Mouse (Mus musculus) neural tube, embryonic 13.5 days (tissue): Measurements from ENCODE around the gene Coa7. TPM values are rescaled to one million over a fixed set of nuclear protein-coding genes. Genes with fewer than 3 reads are reported as not detected.

Experiments
- ATAC-seq: fragments of 200-750 bp; cut with Nextera tagmentation; 2 replicates; pipeline ENCODE4 v1.8.0; 2017; ENCODE audit warnings: low read depth, mild to moderate bottlenecking, moderate TSS enrichment, moderate library complexity
- H3K27ac ChIP-seq: fragments of 300-500 bp; sonication (generic); replicated peaks from 2 replicates; pipeline ENCODE4 v1.5.1; 2015; ENCODE audit warnings: moderate library complexity, mild to moderate bottlenecking, inconsistent platforms
- H3K27me3 ChIP-seq: fragments of 300-500 bp; sonication (generic); 2 replicates; pipeline ENCODE4 v1.6.1; 2015; ENCODE audit warnings: mild to moderate bottlenecking, inconsistent platforms
- H3K36me3 ChIP-seq: fragments of 300-500 bp; sonication (generic); 2 replicates; pipeline ENCODE4 v1.6.1; 2015; ENCODE audit warnings: mild to moderate bottlenecking, inconsistent platforms
- H3K4me1 ChIP-seq: fragments of 300-500 bp; sonication (generic); replicated peaks from 2 replicates; pipeline ENCODE4 v1.6.1; 2015; ENCODE audit warnings: inconsistent platforms
- H3K4me2 ChIP-seq: fragments of 300-500 bp; sonication (generic); 2 replicates; pipeline ENCODE4 v1.6.1; 2015; ENCODE audit warnings: inconsistent platforms, mild to moderate bottlenecking, moderate library complexity
- H3K4me3 ChIP-seq: fragments of 300-500 bp; sonication (generic); 2 replicates; pipeline ENCODE4 v1.5.1; 2015; ENCODE audit warnings: mild to moderate bottlenecking, inconsistent platforms
- H3K9ac ChIP-seq: fragments of 300-500 bp; sonication (generic); 2 replicates; pipeline ENCODE4 v1.6.1; 2015; ENCODE audit warnings: moderate library complexity, mild to moderate bottlenecking, inconsistent platforms
- H3K9me3 ChIP-seq: fragments of 300-500 bp; sonication (generic); 2 replicates; pipeline ENCODE4 v1.6.1; 2016; ENCODE audit warnings: inconsistent platforms
- WGBS: fragments of 180-500 bp; shearing (Covaris S2); methylation state at CpG from one replicate; pipeline ENCODE4 v1.1.7; 2015; 5-methylcytosine and 5-hydroxymethylcytosine counted together
- polyA plus RNA-seq: library from polyadenylated mRNA; unstranded; fragments of >200 nt; fragmentation: Nextera tagmentation; extraction: Ambion mirVana; gene quantifications from 2 replicates; pipeline ENCODE4 v1.2.1, GENCODE M21; 2015

The Coa7 gene
- polyA plus RNA-seq, 1 experiment from 2014 or later: 46.8 TPM

- Histone ChIP-seq H3K4me3 (no peak overlapping the region), H3K9ac (no peak overlapping the region), H3K4me2 (no peak overlapping the region), H3K4me1 (peaks cover 4% of the 10 kb centered on the region), H3K36me3 (no peaks in the 10 kb centered on the region), H3K27ac (no peak overlapping the region), H3K27me3 (no peaks in the 10 kb centered on the region), H3K9me3 (no peaks in the 10 kb centered on the region)
- ATAC-seq: no peak
- WGBS: 60% methylated on average over 5 of the region's 5 CpGs
Measured at GRCm38 (mm10) chr4:108323588-108323987, 4.4 kb upstream of the Coa7 start.

GRCm38 (mm10) chr4:108327071-108327579, 815 bp upstream of the Coa7 start:
- Histone ChIP-seq H3K4me2 (peak overlapping the region; percentile 65), H3K27ac (peak overlapping the region; percentile 93), H3K27me3 (no peaks in the 10 kb centered on the region), H3K9ac (peak overlapping the region; percentile 73), H3K4me3 (peak overlapping the region; percentile 56), H3K36me3 (peaks cover 9% of the 10 kb centered on the region), H3K9me3 (no peaks in the 10 kb centered on the region), H3K4me1 (peaks cover 10% of the 10 kb centered on the region)
- peak; percentile 38 for ATAC-seq
- 33% methylated on average over 6 of the region's 6 CpGs for WGBS

DNA sequence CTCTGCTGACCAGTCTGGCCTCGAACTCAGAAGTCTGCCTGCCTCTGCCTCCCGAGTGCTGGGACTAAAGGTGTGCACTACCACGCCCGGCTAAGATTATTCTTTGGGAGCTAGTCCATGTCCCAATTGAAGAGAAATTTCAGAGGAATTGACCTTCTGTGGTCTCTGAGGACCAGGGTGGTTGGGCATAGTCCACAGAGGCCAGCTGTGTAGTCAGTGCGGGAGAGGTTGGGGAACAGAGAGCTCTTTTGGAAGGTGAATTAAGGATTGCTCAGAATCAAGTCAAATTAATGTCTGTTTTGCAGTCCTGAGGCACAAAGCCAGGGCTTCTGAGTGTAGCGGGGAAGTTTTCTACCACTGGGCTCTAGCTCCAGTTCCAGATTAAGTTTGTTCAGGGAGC, 1.9 kb downstream of the Coa7 start:
- peaks cover 10% of the 10 kb centered on the region for H3K4me1 ChIP-seq
- WGBS: 91% methylated on average over 6 of the region's 6 CpGs
- ATAC-seq: no peak

DNA sequence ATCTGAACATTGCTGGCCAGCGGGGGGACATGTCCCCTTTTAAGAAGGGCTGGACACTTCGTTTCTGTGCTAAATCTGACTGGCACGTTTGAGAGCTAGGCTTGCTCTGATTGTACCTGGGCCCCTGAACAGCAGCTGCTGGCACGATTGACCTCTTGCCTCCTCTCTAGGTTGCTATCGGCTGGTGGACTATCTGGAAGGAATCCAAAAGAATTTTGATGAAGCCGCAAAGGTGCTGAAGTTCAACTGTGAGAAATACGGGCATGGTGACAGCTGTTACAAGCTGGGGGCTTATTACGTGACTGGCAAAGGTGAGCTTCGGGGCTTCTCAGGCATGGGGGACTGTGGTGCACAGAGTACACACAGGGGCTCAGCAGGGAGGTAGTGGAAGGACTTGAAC, 4.1 kb downstream of the Coa7 start:
- H3K9ac ChIP-seq: no peak overlapping the region
- no peaks in the 10 kb centered on the region for H3K27me3 ChIP-seq
- H3K4me3 ChIP-seq: no peak overlapping the region
- no peak overlapping the region for H3K27ac ChIP-seq
- 90% methylated on average over 9 of the region's 9 CpGs for WGBS
- H3K36me3 ChIP-seq: peaks cover 51% of the 10 kb centered on the region
- no peaks in the 10 kb centered on the region for H3K9me3 ChIP-seq
- H3K4me1 ChIP-seq: peaks cover 10% of the 10 kb centered on the region
- no peak overlapping the region for H3K4me2 ChIP-seq
- ATAC-seq: no peak

More for the DNA sequence above, 1.9 kb downstream of the Coa7 start:
- Histone ChIP-seq H3K9ac (no peak overlapping the region), H3K27me3 (no peaks in the 10 kb centered on the region), H3K9me3 (no peaks in the 10 kb centered on the region), H3K27ac (no peak overlapping the region), H3K4me2 (no peak overlapping the region), H3K36me3 (peaks cover 31% of the 10 kb centered on the region), H3K4me3 (no peak overlapping the region)

DNA sequence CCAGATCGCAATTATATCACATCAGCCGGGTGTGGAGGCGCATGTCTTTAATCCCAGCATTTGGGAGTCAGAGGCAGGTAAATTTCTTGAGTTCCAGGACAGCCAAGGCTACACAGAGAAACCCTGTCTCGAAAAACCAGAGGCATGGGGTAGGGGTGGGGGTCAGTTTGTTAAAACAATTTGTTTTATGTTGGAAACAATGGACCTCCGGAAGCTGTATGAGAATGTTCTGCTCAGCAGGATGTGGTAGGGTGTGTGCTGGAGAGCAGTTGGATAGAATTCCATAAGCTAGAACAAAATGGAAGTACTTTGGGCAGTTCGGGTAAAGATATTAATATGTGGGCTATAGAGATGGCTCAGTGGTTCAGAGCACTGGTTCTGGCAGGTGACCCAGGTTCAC, 7.5 kb downstream of the Coa7 start:
- Histone ChIP-seq H3K4me3 (no peak overlapping the region), H3K36me3 (peaks cover 70% of the 10 kb centered on the region), H3K27ac (no peak overlapping the region), H3K9ac (no peak overlapping the region), H3K4me1 (peaks cover 11% of the 10 kb centered on the region), H3K27me3 (no peaks in the 10 kb centered on the region), H3K4me2 (no peak overlapping the region), H3K9me3 (no peaks in the 10 kb centered on the region)
- WGBS: 88% methylated on average over 6 of the region's 6 CpGs
- ATAC-seq: no peak

- H3K4me1 ChIP-seq: peaks cover 11% of the 10 kb centered on the region
- H3K27me3 ChIP-seq: no peaks in the 10 kb centered on the region
- H3K4me3 ChIP-seq: no peak overlapping the region
- H3K36me3 ChIP-seq: peaks cover 66% of the 10 kb centered on the region
- WGBS: 76% methylated on average over 2 of the region's 2 CpGs
- no peak overlapping the region for H3K27ac ChIP-seq
- H3K9me3 ChIP-seq: no peaks in the 10 kb centered on the region
- no peak overlapping the region for H3K9ac ChIP-seq
- H3K4me2 ChIP-seq: no peak overlapping the region
- no peak for ATAC-seq
Measured at GRCm38 (mm10) chr4:108336765-108337164, 8.8 kb downstream of the Coa7 start.

GRCm38 (mm10) chr4:108337817-108338216, 9.9 kb downstream of the Coa7 start:
- Histone ChIP-seq H3K4me1 (peaks cover 11% of the 10 kb centered on the region), H3K27ac (no peak overlapping the region), H3K4me3 (no peak overlapping the region), H3K9me3 (no peaks in the 10 kb centered on the region), H3K27me3 (no peaks in the 10 kb centered on the region), H3K9ac (0 out of 2 replicates have a peak overlapping the region, but pooled peaks have one; percentile 17), H3K4me2 (no peak overlapping the region), H3K36me3 (peaks cover 57% of the 10 kb centered on the region)
- WGBS: 32% methylated on average over 3 of the region's 3 CpGs
- no peak for ATAC-seq

- WGBS: 60% methylated on average over 9 of the region's 9 CpGs
- no peak overlapping the region for H3K4me2 ChIP-seq
- peaks cover 11% of the 10 kb centered on the region for H3K4me1 ChIP-seq
- H3K4me3 ChIP-seq: no peak overlapping the region
- 0 out of 2 replicates have a peak overlapping the region, but pooled peaks have one; percentile 17 for H3K9ac ChIP-seq
- no peaks in the 10 kb centered on the region for H3K27me3 ChIP-seq
- H3K9me3 ChIP-seq: no peaks in the 10 kb centered on the region
- no peak for ATAC-seq
- peaks cover 52% of the 10 kb centered on the region for H3K36me3 ChIP-seq
- H3K27ac ChIP-seq: no peak overlapping the region
Measured at GRCm38 (mm10) chr4:108338321-108338733, 10.4 kb downstream of the Coa7 start.

- 62% methylated on average over 10 of the region's 10 CpGs for WGBS
- no peak overlapping the region for H3K9ac ChIP-seq
- peaks cover 11% of the 10 kb centered on the region for H3K4me1 ChIP-seq
- H3K9me3 ChIP-seq: no peaks in the 10 kb centered on the region
- peaks cover 49% of the 10 kb centered on the region for H3K36me3 ChIP-seq
- peak; percentile 48; the same call in 1 of the 2 replicates for ATAC-seq
- H3K27me3 ChIP-seq: no peaks in the 10 kb centered on the region
- H3K4me3 ChIP-seq: no peak overlapping the region
- 0 out of 2 replicates have a peak overlapping the region, but pooled peaks have one; percentile 23 for H3K27ac ChIP-seq
- no peak overlapping the region for H3K4me2 ChIP-seq
Measured at GRCm38 (mm10) chr4:108338811-108339210, 10.9 kb downstream of the Coa7 start.

DNA sequence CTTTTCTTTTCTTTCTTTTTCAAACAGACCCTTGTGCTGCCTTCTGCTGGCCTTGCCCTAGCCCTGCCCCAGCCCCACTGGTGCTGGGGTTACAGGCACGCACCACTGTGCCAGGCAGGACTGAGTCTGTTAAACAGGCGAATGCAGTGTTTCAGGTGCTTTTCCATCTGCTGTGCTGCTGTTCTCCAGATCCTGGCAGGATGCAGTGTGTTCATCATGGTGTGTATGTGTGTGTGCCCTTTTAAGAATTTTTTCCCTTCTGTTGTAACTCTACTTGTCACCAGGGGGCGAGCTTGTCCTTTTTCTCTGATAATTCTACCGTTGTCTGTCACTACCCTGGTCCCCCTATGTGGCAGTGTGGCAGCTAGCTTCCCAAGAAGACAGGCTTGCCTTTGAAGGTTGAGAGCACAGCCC, 11.3 kb downstream of the Coa7 start:
- H3K4me3 ChIP-seq: no peak overlapping the region
- H3K4me2 ChIP-seq: no peak overlapping the region
- H3K36me3 ChIP-seq: peaks cover 46% of the 10 kb centered on the region
- H3K27ac ChIP-seq: 0 out of 2 replicates have a peak overlapping the region, but pooled peaks have one; percentile 23
- H3K4me1 ChIP-seq: peaks cover 13% of the 10 kb centered on the region
- no peaks in the 10 kb centered on the region for H3K9me3 ChIP-seq
- WGBS: 19% methylated on average over 4 of the region's 4 CpGs
- peak; percentile 80 for ATAC-seq
- H3K9ac ChIP-seq: no peak overlapping the region
- no peaks in the 10 kb centered on the region for H3K27me3 ChIP-seq

DNA sequence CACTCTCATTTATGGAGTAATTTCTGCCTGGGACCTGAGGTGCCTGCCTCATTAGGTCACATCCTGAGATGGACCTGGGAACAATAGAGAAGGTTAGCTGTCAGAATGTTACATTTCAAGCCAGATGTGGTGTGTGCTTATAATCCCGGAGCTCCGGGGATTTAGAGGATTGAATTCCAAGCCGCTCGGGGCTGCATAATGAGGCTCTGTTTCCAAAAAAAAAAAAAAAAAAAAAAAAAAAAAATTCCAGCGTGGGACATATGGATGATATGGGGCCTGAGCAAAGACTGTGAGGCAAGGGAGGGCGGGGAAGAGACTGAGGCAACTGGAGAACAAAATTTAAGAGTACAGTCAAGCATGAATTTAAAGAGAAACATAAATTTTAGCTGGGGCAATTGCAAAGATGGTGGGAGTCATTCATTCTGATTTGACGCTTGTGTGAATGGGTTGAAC, 16.7 kb downstream of the Coa7 start:
- H3K4me3 ChIP-seq: no peak overlapping the region
- 12% methylated on average over 7 of the region's 7 CpGs for WGBS
- H3K36me3 ChIP-seq: peaks cover 5% of the 10 kb centered on the region; the same call in 1 of the 2 replicates
- H3K4me2 ChIP-seq: no peak overlapping the region
- H3K9ac ChIP-seq: no peak overlapping the region
- ATAC-seq: peak; percentile 49; the same call in 1 of the 2 replicates
- no peaks in the 10 kb centered on the region for H3K27me3 ChIP-seq
- no peaks in the 10 kb centered on the region for H3K9me3 ChIP-seq
- H3K4me1 ChIP-seq: peaks cover 35% of the 10 kb centered on the region
- H3K27ac ChIP-seq: peak overlapping the region; percentile 72

- H3K4me2 ChIP-seq: no peak overlapping the region
- peaks cover 44% of the 10 kb centered on the region for H3K4me1 ChIP-seq
- H3K4me3 ChIP-seq: no peak overlapping the region
- H3K27me3 ChIP-seq: no peaks in the 10 kb centered on the region
- H3K9ac ChIP-seq: no peak overlapping the region
- ATAC-seq: no peak
- H3K9me3 ChIP-seq: no peaks in the 10 kb centered on the region
- peak overlapping the region; percentile 24; the same call in 1 of the 2 replicates for H3K27ac ChIP-seq
- no peaks in the 10 kb centered on the region for H3K36me3 ChIP-seq
- 19% methylated on average over 5 of the region's 5 CpGs for WGBS
Measured at GRCm38 (mm10) chr4:108345826-108346225, 17.9 kb downstream of the Coa7 start.

GRCm38 (mm10) chr4:108347111-108347510, 19.2 kb downstream of the Coa7 start:
- H3K36me3 ChIP-seq: no peaks in the 10 kb centered on the region
- no peak overlapping the region for H3K9ac ChIP-seq
- peaks cover 52% of the 10 kb centered on the region for H3K4me1 ChIP-seq
- 87% methylated on average over 5 of the region's 5 CpGs for WGBS
- H3K27me3 ChIP-seq: no peaks in the 10 kb centered on the region
- no peak overlapping the region for H3K4me2 ChIP-seq
- ATAC-seq: no peak
- no peak overlapping the region for H3K4me3 ChIP-seq
- H3K9me3 ChIP-seq: no peaks in the 10 kb centered on the region
- no peak overlapping the region for H3K27ac ChIP-seq
